ENCODE assay signal across 13 mouse cellular contexts in the genomic region with DNA sequence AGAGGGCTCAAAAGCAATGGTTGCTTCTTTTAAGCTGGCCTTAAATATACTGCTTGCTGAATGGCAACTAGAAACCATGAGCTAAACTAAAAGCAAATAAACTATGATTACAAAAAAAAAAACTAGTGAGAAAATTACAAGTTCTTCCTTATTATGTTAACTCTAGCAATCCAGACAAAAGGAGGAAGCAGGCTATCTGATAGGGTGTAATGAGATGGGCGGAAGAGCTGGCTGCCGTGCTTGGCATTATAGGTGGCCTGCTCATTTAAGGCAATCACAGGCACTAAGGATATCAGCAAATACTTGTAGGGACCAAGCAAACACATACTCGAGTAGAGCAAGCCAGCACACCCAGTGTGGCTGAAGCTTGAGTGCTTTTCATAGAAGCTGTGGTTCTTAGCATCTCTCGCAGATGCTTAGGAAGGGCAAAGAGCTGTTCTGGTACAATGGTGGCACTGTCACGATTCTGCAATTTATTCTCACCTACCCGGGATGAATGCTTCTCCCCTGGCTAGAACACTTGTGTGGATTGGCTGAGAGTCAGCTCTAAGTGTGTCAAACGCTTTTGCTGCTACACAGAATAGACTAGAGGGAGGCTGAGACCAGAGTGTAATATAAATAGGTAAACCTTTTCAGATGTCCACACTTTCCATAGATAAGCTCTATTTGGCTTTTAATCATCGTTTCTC.
"Had no signal": no experiment of that assay in that cellular context is flagged by ENCODE, and none has a peak within 500 bp of the region (broad histone marks: within the 10 kb centered on the region; RNA-seq: fewer than 3 reads in every experiment).

No protein-coding gene starts in this region.

- H3K4me3 ChIP-seq: layer of hippocampus, adult 2 months; limb, embryonic 15.5 days; liver, embryonic 12.5 days; midbrain, embryonic 10.5 days; myocyte; neural tube, embryonic 12.5 days had no signal

- H3K27ac ChIP-seq: kidney, postnatal 0 days; layer of hippocampus, adult 2 months; limb, embryonic 15.5 days; liver, embryonic 12.5 days; midbrain, embryonic 10.5 days; neural tube, embryonic 12.5 days had no signal

- H3K27me3 ChIP-seq: limb, embryonic 15.5 days; liver, embryonic 12.5 days; neural tube, embryonic 12.5 days had no signal

- H3K9me3 ChIP-seq: limb, embryonic 15.5 days; liver, embryonic 12.5 days; midbrain, embryonic 10.5 days; neural tube, embryonic 12.5 days had no signal

- DNase-seq: kidney, adult 11 months; kidney, adult 9 months; kidney, postnatal 36 days; midbrain, embryonic 14.5 days; retina, postnatal 1 day; thymus, postnatal 14 days had no signal

- H3K4me1 ChIP-seq: limb, embryonic 15.5 days; liver, embryonic 12.5 days; midbrain, embryonic 10.5 days; neural tube, embryonic 12.5 days had no signal

- H3K9ac ChIP-seq: limb, embryonic 15.5 days; liver, embryonic 12.5 days; neural tube, embryonic 12.5 days had no signal

- H3K4me2 ChIP-seq: limb, embryonic 15.5 days; liver, embryonic 12.5 days; neural tube, embryonic 12.5 days had no signal

- ATAC-seq: liver, embryonic 12.5 days had no signal
